Mouse (Mus musculus): ENCODE data around the gene Clk2.
"Not testable (repeated sequence)": the region's sequence is repeated elsewhere in the genome, so short reads cannot be mapped to it uniquely, and the experiment has no call there.

Gene Clk2

DNA sequence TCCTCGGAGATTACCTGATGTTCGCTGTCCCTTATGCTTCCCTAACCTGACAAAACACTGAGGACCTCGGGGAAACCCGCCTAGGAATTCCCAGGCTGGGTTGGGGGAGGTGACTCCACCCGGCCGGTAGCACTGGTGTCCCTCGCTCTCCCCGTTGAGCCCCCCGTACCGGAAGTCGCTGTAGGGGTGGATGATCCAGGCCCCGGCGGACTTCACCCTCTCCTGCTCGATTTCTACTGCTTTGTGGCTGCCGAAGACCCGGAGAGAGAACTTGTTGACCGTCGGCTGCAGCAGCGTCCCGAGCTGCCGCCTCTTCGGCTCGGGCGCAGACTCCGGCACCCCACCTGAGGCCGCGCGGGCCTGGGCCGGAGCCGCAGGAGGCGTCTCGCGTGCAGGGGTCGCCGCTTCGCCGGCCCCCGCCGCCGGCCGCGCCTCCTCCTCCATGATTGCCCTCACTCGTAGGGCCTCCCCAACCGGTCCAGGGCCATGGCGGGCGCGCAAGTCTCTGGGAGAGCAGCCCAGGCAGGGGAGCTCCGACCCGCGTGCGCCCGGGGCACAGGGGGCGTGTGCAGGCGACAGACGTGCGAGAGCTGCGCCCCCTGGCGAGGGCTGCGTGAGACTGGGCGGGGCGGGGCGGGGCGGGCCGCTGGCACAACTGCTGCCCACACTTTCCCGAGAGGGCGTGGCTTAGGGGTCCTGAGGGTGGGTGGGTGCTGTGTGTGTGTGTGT lies 4.8 kb upstream of the Clk2 start, which contains the start of gene Hcn3:
Hcn3 (minus strand) TSS at position 581 of the 729 bp plus-strand sequence.
- DNase-seq (ENCODE audit: low read depth, low spot score): peak; percentile 42

GRCm38 (mm10) chr3:89161207-89161606 lies 3.4 kb upstream of the Clk2 start:
- not testable (repeated sequence) for DNase-seq (ENCODE audit: low read depth, low spot score)

DNA sequence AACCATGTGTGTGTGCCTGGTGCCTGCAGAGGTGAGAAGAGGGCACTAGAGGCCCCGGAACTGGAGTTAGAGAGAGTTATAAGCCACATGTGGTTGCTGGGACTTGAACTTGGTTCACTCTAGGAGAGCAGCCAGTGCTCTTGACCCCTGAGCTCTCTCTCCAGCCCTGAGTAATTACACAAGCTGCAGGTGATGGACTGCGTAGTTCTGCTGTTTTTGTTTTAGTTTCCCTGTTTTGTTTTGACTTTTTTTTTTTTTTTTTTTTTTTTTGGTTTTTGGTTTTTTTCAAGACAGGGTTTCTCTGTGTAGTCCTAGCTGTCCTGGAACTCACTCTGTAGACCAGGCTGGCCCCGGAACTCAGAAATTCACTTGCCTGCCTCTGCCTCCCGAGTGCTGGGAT lies 2.8 kb upstream of the Clk2 start:
- no peak for DNase-seq (ENCODE audit: low read depth, low spot score)

DNA sequence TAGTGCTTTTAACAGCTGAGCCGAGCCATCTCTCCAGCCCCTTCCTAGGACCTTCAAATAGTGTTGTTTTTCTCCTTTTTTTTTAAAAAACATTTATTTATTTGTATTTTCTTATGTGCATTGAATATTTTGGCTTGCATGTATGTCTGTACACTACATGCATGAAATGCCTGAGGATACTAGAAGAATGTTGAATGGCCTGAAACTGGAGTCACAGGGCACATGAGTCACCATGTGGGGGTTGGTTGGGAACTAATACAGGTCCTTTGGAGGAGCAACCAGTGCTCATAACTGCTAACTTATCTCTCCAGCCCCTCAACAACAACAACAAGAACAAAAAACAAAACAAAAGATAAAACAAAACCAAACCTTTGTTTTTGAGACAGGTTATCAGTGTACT lies 1.5 kb upstream of the Clk2 start:
- peak; percentile 93 for DNase-seq (ENCODE audit: low read depth, low spot score)

DNA sequence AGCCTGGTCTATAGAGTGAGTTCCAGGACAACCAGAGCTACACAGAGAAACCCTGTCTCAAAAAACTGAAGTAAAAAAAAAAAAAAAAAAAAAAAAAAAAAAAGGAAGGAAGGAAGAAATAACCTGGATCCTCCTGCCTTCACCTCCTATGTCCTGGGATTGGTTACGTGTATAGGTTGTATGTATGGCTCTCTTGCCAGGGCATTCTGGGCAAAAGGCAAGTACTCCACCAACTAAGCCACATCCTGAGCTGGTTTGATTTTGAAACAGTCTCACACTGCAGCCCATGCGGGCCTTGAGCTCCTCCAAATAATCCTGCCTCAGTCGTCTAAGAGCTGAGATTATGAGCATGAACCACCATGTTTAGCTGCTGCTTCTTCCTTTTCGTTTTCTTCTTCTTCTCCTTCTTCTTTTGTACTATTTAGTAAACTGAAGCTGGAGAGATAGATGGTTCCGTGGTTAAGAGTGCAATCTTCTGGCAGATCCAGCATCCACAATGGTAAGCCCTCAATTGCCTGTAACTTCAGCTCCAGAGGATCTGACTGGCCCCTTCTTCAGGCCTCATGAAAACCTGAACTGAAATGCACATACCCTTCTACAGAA lies 851 bp upstream of the Clk2 start:
- peak; percentile 28 for DNase-seq (ENCODE audit: low read depth, low spot score)

- peak; percentile 57 for DNase-seq (ENCODE audit: low read depth, low spot score)
Observed at GRCm38 (mm10) chr3:89165268-89165870, 774 bp downstream of the Clk2 start.

GRCm38 (mm10) chr3:89166945-89167344 lies 2.4 kb downstream of the Clk2 start:
- DNase-seq (ENCODE audit: low read depth, low spot score): no peak

GRCm38 (mm10) chr3:89174844-89175243 lies 10.2 kb downstream of the Clk2 start:
- DNase-seq (ENCODE audit: low read depth, low spot score): no peak

DNA sequence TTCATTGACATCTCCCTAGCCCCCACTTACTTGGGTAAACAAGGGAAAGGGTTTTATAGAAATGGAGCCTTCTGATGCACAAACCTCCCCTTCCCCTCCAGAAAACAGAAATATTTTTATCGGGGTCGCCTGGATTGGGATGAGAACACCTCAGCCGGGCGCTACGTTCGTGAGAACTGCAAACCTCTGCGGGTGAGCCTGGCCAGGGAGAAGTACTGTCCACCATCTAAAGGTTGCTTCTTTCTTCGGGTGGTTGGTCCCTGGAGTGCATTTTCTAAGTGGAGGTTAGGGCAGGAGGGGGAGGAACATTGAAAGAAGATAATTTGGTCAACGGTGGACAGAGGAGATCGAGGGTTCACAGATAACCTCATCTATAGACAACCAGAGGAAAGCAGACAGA lies 10.9 kb downstream of the Clk2 start:
- no peak for DNase-seq (ENCODE audit: low read depth, low spot score)

DNA sequence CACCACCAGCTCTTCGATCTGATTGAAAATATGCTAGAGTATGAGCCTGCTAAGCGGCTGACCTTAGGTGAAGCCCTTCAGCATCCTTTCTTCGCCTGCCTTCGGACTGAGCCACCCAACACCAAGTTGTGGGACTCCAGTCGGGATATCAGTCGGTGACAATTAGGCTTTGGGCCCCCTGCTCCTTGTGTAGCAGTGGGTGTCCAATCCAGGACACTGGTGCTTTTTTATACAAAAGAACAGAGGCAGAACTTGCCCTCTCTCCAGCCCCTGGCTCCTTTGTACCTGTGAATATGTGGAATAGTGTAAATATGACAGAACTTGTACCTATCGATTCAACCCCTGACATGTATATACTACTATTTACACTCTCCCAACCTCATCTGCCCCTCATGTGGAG lies 11.8 kb downstream of the Clk2 start:
- no peak for DNase-seq (ENCODE audit: low read depth, low spot score)

GRCm38 (mm10) chr3:89177242-89178106 lies 12.9 kb downstream of the Clk2 start, which contains the start of gene Scamp3:
Gene Scamp3, plus strand, starts transcription at chr3:89177473.
- DNase-seq (ENCODE audit: low read depth, low spot score): peak; percentile 98

DNA sequence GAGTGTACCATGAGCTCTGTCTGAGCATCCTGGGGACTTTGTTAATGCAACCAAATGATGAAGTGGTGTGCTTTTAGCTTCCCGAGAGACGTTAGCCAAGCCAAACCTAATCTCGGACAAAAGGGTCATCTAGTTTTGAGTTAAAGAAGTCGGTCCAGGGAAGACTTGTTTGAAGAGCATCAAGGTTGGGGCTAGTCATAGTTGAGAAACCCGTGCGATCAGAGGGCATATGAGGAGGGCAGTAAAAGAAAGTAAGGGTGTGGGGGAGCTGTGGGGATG lies 13.5 kb downstream of the Clk2 start:
- peak; percentile 33 for DNase-seq (ENCODE audit: low read depth, low spot score)

- DNase-seq (ENCODE audit: low read depth, low spot score): no peak
Observed at GRCm38 (mm10) chr3:89179056-89179455, 14.5 kb downstream of the Clk2 start.

- DNase-seq (ENCODE audit: low read depth, low spot score): no peak
Observed at GRCm38 (mm10) chr3:89181749-89182500, 17.3 kb downstream of the Clk2 start.

- DNase-seq (ENCODE audit: low read depth, low spot score): no peak
Observed at GRCm38 (mm10) chr3:89182531-89183057, 18.0 kb downstream of the Clk2 start.

DNA sequence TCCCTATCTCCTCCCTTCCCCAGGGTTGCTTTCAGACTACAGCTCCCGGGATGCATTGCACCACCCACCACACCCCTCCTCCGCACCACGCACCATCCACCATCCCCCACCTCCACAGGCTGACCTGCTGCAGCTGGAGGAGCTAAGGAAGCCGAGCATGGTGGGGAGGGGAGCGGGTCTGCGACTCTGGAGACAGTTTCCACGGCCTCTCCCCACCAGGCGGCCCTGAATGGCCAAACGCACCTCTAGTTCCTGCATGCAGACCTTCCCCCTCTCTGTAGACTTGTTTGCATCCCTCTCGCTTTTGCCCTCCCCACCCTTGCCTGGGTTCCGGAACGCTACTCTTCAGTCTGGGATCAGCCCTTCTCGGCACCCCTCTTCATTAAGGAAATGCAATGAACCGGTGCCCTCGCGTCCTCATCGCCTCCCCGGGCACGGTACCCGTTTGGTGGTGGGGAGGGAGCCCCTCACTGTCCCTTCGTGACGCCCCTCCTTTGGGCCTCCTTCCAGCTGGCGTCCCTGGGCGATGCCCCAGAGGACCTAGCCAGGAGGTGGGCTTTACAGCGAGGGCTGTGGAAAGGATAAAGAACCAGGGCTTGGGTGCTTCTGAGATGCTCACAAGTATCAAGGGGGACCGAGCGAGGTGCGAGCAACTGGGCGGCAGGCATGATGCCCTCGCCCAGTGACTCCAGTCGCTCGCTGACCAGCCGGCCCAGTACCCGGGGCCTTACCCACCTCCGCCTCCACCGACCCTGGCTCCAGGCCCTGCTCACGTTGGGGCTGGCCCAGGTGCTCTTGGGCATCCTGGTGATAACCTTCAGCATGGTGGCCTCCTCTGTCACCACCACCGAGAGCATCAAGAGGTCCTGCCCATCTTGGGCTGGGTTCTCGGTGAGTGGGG lies 18.7 kb downstream of the Clk2 start, which contains the start of gene Fam189b:
Fam189b (plus strand) TSS at position 86 of the 901 bp plus-strand sequence.
- DNase-seq (ENCODE audit: low read depth, low spot score): peak; percentile 51

- no peak for DNase-seq (ENCODE audit: low read depth, low spot score)
Observed at GRCm38 (mm10) chr3:89183959-89184315, 19.3 kb downstream of the Clk2 start.

- DNase-seq (ENCODE audit: low read depth, low spot score): no peak
Observed at GRCm38 (mm10) chr3:89187197-89187596, 22.6 kb downstream of the Clk2 start.

- no peak for DNase-seq (ENCODE audit: low read depth, low spot score)
Observed at GRCm38 (mm10) chr3:89187690-89188477, 23.3 kb downstream of the Clk2 start.
